Mouse (Mus musculus) bone marrow macrophage, adult 2 months (primary cell): ENCODE results near the gene Spem2.

Experiments
- CTCF ChIP-seq: IDR thresholded peaks from 2 replicates; pipeline ENCODE4 v1.5.1; 2012; ENCODE audit warnings: low read depth, mild to moderate bottlenecking, low read length, moderate library complexity
- POLR2A ChIP-seq: IDR thresholded peaks from 2 replicates; pipeline ENCODE4 v1.6.1; 2012; ENCODE audit warnings: mild to moderate bottlenecking, low read depth, low read length, borderline replicate concordance

GRCm38 (mm10) chr11:69854680-69855079 is 36.4 kb upstream of the Spem2 start:
- TF ChIP-seq CTCF (no peak), POLR2A (no peak)
